Mouse (Mus musculus): ENCODE data around the gene Col27a1. TPM values are rescaled to one million over a fixed set of nuclear protein-coding genes. Genes with fewer than 3 reads are reported as not detected.
A peak's percentile ranks its signal among the peaks of the same experiment; 100 is the strongest.

Gene Col27a1
- polyA plus RNA-seq, 1 experiment, result 1.4 TPM

DNA sequence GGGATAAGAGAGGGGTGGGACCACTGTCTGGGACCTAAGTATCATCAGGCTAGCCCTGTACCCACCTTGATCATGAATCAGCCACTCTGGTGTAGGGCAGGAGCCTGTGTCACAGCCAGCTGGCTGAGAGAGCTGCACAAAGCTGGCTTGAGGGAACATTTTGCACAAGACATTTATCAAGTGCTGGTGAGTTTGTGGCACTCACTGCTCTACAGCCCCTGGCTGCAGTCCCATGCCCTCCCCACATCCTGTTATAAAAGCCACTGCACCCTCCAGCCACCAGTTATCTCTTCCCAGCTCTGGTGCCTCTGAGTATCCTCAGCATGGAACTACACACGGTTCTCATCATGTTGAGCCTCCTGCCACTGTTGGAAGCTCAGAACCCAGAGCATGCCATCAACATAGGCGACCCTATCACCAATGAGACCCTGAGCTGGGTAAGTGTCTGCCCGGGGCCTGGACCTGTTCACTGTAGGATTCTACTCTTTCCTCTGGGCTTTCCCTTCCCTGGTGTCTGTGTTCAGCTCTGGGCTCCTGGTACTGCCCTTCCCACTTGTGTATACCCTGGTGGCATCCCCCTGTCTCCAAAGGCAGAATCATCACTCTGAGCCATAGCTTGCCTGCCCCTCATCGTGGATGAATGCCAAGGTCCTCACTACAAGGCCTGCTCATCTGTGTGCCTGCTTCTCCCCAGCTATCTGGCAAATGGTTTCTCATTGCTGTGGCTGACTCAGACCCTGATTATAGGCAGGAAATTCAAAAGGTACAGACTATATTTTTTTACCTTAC is 142.3 kb downstream of the Col27a1 start, which contains the start of gene Orm3:
Orm3 (plus strand) TSS at position 286 of the 789 bp plus-strand sequence.
- H3K36me3 ChIP-seq (ENCODE audit: control insufficient read depth, insufficient read depth, low read length, poor library complexity, severe bottlenecking), result no peaks in the 10 kb centered on the region
- no peak within 1 kb of the TSS for H3K27ac ChIP-seq (ENCODE audit: insufficient read depth, low read length)
- no peaks in the 10 kb centered on the region for H3K4me1 ChIP-seq (ENCODE audit: control insufficient read depth, insufficient read depth, low read length)
- H3K9ac ChIP-seq (ENCODE audit: low read depth, poor library complexity, severe bottlenecking), result no peak within 1 kb of the TSS
- no peak within 1 kb of the TSS for H3K4me3 ChIP-seq (ENCODE audit: low read depth, low read length)
- H3K27me3 ChIP-seq (ENCODE audit: control insufficient read depth, insufficient read depth, low read length, poor library complexity, severe bottlenecking), result no peaks in the 10 kb centered on the region
- no peaks in the 10 kb centered on the region for H3K9me3 ChIP-seq (replicated peaks; ENCODE audit: control insufficient read depth, insufficient read depth, low read length, poor library complexity, severe bottlenecking)
- no peak for TF ChIP-seq CTCF (IDR thresholded peaks at IDR 0.05; ENCODE audit: low read depth, low read length)
- no peak for TF ChIP-seq EP300 (IDR thresholded peaks at IDR 0.05; ENCODE audit: insufficient read depth, low read depth, low read length)
- no peak for TF ChIP-seq POLR2A (IDR thresholded peaks at IDR 0.05; ENCODE audit: insufficient read depth, low read length)

- Histone ChIP-seq H3K9me3 (replicated peaks; ENCODE audit: control insufficient read depth, insufficient read depth, low read length, poor library complexity, severe bottlenecking) (no peaks in the 10 kb centered on the region), H3K36me3 (ENCODE audit: control insufficient read depth, insufficient read depth, low read length, poor library complexity, severe bottlenecking) (no peaks in the 10 kb centered on the region)
These were observed 143.3 kb downstream of the Col27a1 start for GRCm38 (mm10) chr4:63356981-63357570.

DNA sequence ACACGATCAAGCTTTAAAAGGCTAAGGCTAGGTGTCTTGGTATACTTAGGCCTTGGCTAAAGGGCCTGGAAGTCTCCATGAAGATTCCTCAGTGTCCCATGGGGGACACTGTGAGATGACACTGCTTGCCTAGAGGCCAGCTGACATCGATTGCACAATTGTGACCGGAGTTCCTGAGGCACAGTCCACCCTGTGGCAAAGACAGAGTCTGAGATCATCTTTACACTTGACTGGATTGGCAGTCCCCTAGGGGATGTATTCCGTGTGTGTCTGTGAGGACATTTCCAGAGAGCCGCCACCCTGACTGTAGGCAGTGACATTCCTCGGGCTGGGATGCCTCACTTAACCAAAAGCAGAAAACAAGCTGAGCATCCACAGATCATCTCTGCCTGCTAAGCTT is 146.1 kb downstream of the Col27a1 start:
- no peaks in the 10 kb centered on the region for H3K36me3 ChIP-seq (ENCODE audit: control insufficient read depth, insufficient read depth, low read length, poor library complexity, severe bottlenecking)
- H3K9me3 ChIP-seq (replicated peaks; ENCODE audit: control insufficient read depth, insufficient read depth, low read length, poor library complexity, severe bottlenecking), result no peaks in the 10 kb centered on the region
- no peak overlapping the region for H3K27ac ChIP-seq (ENCODE audit: insufficient read depth, low read length)
- TF ChIP-seq POLR2A (IDR thresholded peaks at IDR 0.05; ENCODE audit: insufficient read depth, low read length) (no peak), EP300 (IDR thresholded peaks at IDR 0.05; ENCODE audit: insufficient read depth, low read depth, low read length) (no peak), CTCF (IDR thresholded peaks at IDR 0.05; ENCODE audit: low read depth, low read length) (no peak)
- no peak overlapping the region for H3K9ac ChIP-seq (ENCODE audit: low read depth, poor library complexity, severe bottlenecking)
- H3K27me3 ChIP-seq (ENCODE audit: control insufficient read depth, insufficient read depth, low read length, poor library complexity, severe bottlenecking), result no peaks in the 10 kb centered on the region
- no peaks in the 10 kb centered on the region for H3K4me1 ChIP-seq (ENCODE audit: control insufficient read depth, insufficient read depth, low read length)
- no peak overlapping the region for H3K4me3 ChIP-seq (ENCODE audit: low read depth, low read length)

More at GRCm38 (mm10) chr4:63356981-63357570, 143.3 kb downstream of the Col27a1 start:
- Histone ChIP-seq H3K4me3 (ENCODE audit: low read depth, low read length) (no peak overlapping the region), H3K4me1 (ENCODE audit: control insufficient read depth, insufficient read depth, low read length) (no peaks in the 10 kb centered on the region), H3K9ac (ENCODE audit: low read depth, poor library complexity, severe bottlenecking) (no peak overlapping the region), H3K27ac (ENCODE audit: insufficient read depth, low read length) (no peak overlapping the region), H3K27me3 (ENCODE audit: control insufficient read depth, insufficient read depth, low read length, poor library complexity, severe bottlenecking) (no peaks in the 10 kb centered on the region)
- no peak for TF ChIP-seq EP300 (IDR thresholded peaks at IDR 0.05; ENCODE audit: insufficient read depth, low read depth, low read length)
- no peak for TF ChIP-seq CTCF (IDR thresholded peaks at IDR 0.05; ENCODE audit: low read depth, low read length)
- no peak for TF ChIP-seq POLR2A (IDR thresholded peaks at IDR 0.05; ENCODE audit: insufficient read depth, low read length)

DNA sequence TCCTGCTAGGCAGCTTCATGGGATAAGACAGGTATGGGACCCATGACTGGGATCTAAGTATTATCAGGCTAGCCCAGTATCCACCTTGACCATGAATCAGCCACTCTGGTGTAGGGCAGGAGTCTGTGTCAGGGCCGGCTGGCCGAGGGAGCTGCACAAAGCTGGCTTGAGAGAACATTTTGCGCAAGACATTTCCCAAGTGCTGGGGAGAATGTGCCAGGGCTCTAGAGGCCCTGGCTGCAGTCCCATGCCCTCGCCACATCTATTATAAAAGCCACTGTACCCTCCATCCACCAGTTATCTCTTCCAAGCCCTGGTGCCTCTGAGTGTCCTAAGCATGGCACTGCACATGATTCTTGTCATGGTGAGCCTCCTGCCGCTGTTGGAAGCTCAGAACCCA is 148.3 kb downstream of the Col27a1 start, which contains the start of gene Orm2:
Orm2 (plus strand) TSS at position 300 of the 400 bp plus-strand sequence.
- Histone ChIP-seq H3K9ac (ENCODE audit: low read depth, poor library complexity, severe bottlenecking) (no peak within 1 kb of the TSS), H3K4me1 (ENCODE audit: control insufficient read depth, insufficient read depth, low read length) (no peaks in the 10 kb centered on the region), H3K9me3 (replicated peaks; ENCODE audit: control insufficient read depth, insufficient read depth, low read length, poor library complexity, severe bottlenecking) (no peaks in the 10 kb centered on the region), H3K4me3 (ENCODE audit: low read depth, low read length) (no peak within 1 kb of the TSS), H3K27ac (ENCODE audit: insufficient read depth, low read length) (no peak within 1 kb of the TSS), H3K36me3 (ENCODE audit: control insufficient read depth, insufficient read depth, low read length, poor library complexity, severe bottlenecking) (no peaks in the 10 kb centered on the region), H3K27me3 (ENCODE audit: control insufficient read depth, insufficient read depth, low read length, poor library complexity, severe bottlenecking) (no peaks in the 10 kb centered on the region)
- TF ChIP-seq CTCF (IDR thresholded peaks at IDR 0.05; ENCODE audit: low read depth, low read length) (no peak), EP300 (IDR thresholded peaks at IDR 0.05; ENCODE audit: insufficient read depth, low read depth, low read length) (no peak), POLR2A (IDR thresholded peaks at IDR 0.05; ENCODE audit: insufficient read depth, low read length) (no peak)

- no peak overlapping the region for H3K4me3 ChIP-seq (ENCODE audit: low read depth, low read length)
- no peak overlapping the region for H3K9ac ChIP-seq (ENCODE audit: low read depth, poor library complexity, severe bottlenecking)
- no peaks in the 10 kb centered on the region for H3K36me3 ChIP-seq (ENCODE audit: control insufficient read depth, insufficient read depth, low read length, poor library complexity, severe bottlenecking)
- TF ChIP-seq CTCF (IDR thresholded peaks at IDR 0.05; ENCODE audit: low read depth, low read length) (peak; percentile 98), POLR2A (IDR thresholded peaks at IDR 0.05; ENCODE audit: insufficient read depth, low read length) (no peak), EP300 (IDR thresholded peaks at IDR 0.05; ENCODE audit: insufficient read depth, low read depth, low read length) (no peak)
- H3K27me3 ChIP-seq (ENCODE audit: control insufficient read depth, insufficient read depth, low read length, poor library complexity, severe bottlenecking), result no peaks in the 10 kb centered on the region
- H3K27ac ChIP-seq (ENCODE audit: insufficient read depth, low read length), result no peak overlapping the region
- H3K9me3 ChIP-seq (replicated peaks; ENCODE audit: control insufficient read depth, insufficient read depth, low read length, poor library complexity, severe bottlenecking), result no peaks in the 10 kb centered on the region
- H3K4me1 ChIP-seq (ENCODE audit: control insufficient read depth, insufficient read depth, low read length), result no peaks in the 10 kb centered on the region
These were observed 154.8 kb downstream of the Col27a1 start for GRCm38 (mm10) chr4:63368577-63368976.

GRCm38 (mm10) chr4:63370897-63371296 is 157.1 kb downstream of the Col27a1 start:
- TF ChIP-seq CTCF (IDR thresholded peaks at IDR 0.05; ENCODE audit: low read depth, low read length) (no peak), POLR2A (IDR thresholded peaks at IDR 0.05; ENCODE audit: insufficient read depth, low read length) (no peak), EP300 (IDR thresholded peaks at IDR 0.05; ENCODE audit: insufficient read depth, low read depth, low read length) (no peak)
- Histone ChIP-seq H3K36me3 (ENCODE audit: control insufficient read depth, insufficient read depth, low read length, poor library complexity, severe bottlenecking) (no peaks in the 10 kb centered on the region), H3K27me3 (ENCODE audit: control insufficient read depth, insufficient read depth, low read length, poor library complexity, severe bottlenecking) (no peaks in the 10 kb centered on the region), H3K9ac (ENCODE audit: low read depth, poor library complexity, severe bottlenecking) (no peak overlapping the region), H3K27ac (ENCODE audit: insufficient read depth, low read length) (no peak overlapping the region), H3K4me1 (ENCODE audit: control insufficient read depth, insufficient read depth, low read length) (no peaks in the 10 kb centered on the region), H3K4me3 (ENCODE audit: low read depth, low read length) (no peak overlapping the region), H3K9me3 (replicated peaks; ENCODE audit: control insufficient read depth, insufficient read depth, low read length, poor library complexity, severe bottlenecking) (no peaks in the 10 kb centered on the region)

All from ES-Bruce4 (cell line).